Comparison of ENCODE assay signal across 24 mouse cellular contexts in the genomic region with DNA sequence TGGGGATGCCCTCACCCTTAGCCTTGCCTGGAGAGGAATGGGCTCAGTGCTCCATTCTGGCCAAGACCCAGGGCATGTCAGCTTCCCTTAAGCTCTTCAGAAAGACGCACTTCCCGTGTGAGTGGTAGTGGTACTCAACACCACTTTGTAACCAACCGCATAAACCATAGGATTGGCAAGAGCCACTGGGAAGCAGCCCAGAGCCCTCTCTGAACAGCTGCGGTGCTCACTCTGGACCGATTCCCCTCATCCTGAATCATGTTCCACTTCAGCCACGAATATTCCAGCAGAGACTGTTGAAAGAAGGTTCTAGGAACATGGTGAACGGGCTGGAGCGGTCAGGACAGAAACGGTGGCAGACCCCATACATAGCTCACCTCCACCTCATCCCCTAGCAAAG.
"Had no signal": no experiment of that assay in that cellular context is flagged by ENCODE, and none has a peak within 500 bp of the region (broad histone marks: within the 10 kb centered on the region; RNA-seq: fewer than 3 reads in every experiment).

No protein-coding gene starts in this region.

- H3K27me3 ChIP-seq: heart, embryonic 12.5 days; hindbrain, embryonic 12.5 days; kidney, embryonic 15.5 days; limb, embryonic 13.5 days; limb, embryonic 15.5 days had no signal

- ATAC-seq: hindbrain, embryonic 16.5 days had no signal

- H3K9ac ChIP-seq: heart, embryonic 12.5 days; hindbrain, embryonic 12.5 days; hindbrain, embryonic 14.5 days; kidney, embryonic 15.5 days; limb, embryonic 13.5 days; limb, embryonic 15.5 days had no signal

- H3K27ac ChIP-seq: gastrocnemius, adult 2 months; heart, embryonic 10.5 days; hindbrain, embryonic 10.5 days; hindbrain, embryonic 12.5 days; hindbrain, embryonic 14.5 days; kidney, embryonic 15.5 days; kidney, postnatal 0 days had no signal

- H3K9me3 ChIP-seq: heart, embryonic 10.5 days; heart, embryonic 12.5 days; hindbrain, embryonic 10.5 days; hindbrain, embryonic 12.5 days; kidney, embryonic 15.5 days; limb, embryonic 13.5 days; limb, embryonic 15.5 days had no signal

- H3K4me2 ChIP-seq: heart, embryonic 12.5 days; hindbrain, embryonic 12.5 days; hindbrain, embryonic 14.5 days; kidney, embryonic 15.5 days; limb, embryonic 13.5 days; limb, embryonic 15.5 days had no signal

- H3K4me3 ChIP-seq: gastrocnemius, adult 2 months; heart, embryonic 10.5 days; heart, embryonic 12.5 days; hindbrain, embryonic 10.5 days; hindbrain, embryonic 12.5 days; kidney, embryonic 15.5 days; limb, embryonic 13.5 days; limb, embryonic 15.5 days had no signal

- H3K36me3 ChIP-seq: heart, embryonic 10.5 days; heart, embryonic 12.5 days; hindbrain, embryonic 10.5 days; hindbrain, embryonic 12.5 days; kidney, embryonic 15.5 days; limb, embryonic 13.5 days; limb, embryonic 15.5 days had no signal

- DNase-seq: gastrocnemius, adult 2 months; gastrocnemius, postnatal 10 days; gastrocnemius, postnatal 25 days; heart, adult 18-20 months; heart, postnatal 14 days; heart, postnatal 4 days; kidney, adult 11 months; kidney, adult 2 months; kidney, adult 9 months; kidney, postnatal 14 days; kidney, postnatal 36 days; layer of hippocampus, adult 9-11 months; layer of hippocampus, postnatal 36 days; left cerebral cortex, postnatal 4 days had no signal
